ENCODE assay signal across 10 mouse cellular contexts in the genomic region with DNA sequence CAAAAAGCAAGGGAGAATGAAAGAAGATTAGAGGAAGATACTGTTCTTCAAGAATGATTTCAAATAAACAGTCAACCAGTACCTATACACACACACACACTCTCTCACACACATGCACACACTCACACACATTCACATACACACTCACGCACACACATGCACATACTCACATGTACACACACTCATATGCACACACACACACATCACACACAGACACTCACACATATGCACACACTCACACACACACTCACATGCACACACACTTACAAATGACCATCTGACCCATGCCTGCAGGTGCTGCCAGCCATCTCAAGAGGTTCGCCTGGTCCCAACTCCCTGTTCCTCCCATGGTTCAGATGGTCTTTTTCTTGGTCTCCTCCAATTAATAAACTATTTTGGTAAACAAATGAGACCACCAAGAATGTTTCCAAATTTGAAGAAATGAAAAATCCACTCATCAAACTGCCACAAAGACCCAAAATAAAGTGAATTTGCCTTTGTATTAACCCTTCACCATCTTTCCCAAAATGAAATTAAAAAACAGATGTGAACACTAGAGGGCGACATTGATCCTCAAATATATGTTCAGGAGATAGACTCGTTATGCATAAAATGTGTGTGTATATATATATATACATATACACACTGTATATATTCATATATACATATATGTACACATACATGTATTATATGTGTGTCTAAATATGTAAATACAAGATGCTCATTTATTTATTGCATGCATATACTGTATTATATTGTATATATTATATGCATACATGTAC.
DNase-seq lines count a peak whose midpoint lies in the region; ATAC-seq lines count a peak whose summit lies in the region.
"Had no signal": no experiment of that assay in that cellular context is flagged by ENCODE, and none has a peak within 500 bp of the region (broad histone marks: within the 10 kb centered on the region; RNA-seq: fewer than 3 reads in every experiment).

No protein-coding gene starts in this region.

- WGBS in forebrain, embryonic 16.5 days, result 50% methylated on average over 4 of the region's 4 CpGs

- H3K27ac ChIP-seq in forebrain, embryonic 16.5 days (ENCODE audit: low read length), result no peak overlapping the region
- H3K27ac ChIP-seq: liver, embryonic 15.5 days; stomach, embryonic 15.5 days had no signal

- H3K4me2 ChIP-seq in forebrain, embryonic 16.5 days (ENCODE audit: low read length), result no peak overlapping the region
- H3K4me2 ChIP-seq: liver, embryonic 15.5 days; stomach, embryonic 15.5 days had no signal

- no peaks in the 10 kb centered on the region for H3K36me3 ChIP-seq in forebrain, embryonic 16.5 days (ENCODE audit: control insufficient read depth, insufficient read depth)
- H3K36me3 ChIP-seq in splenic B cell, adult 2 months (ENCODE audit: control insufficient read depth, insufficient read depth, low read length, poor library complexity, severe bottlenecking), result no peaks in the 10 kb centered on the region
- H3K36me3 ChIP-seq: liver, embryonic 15.5 days; stomach, embryonic 15.5 days had no signal

- DNase-seq in cerebellum, adult 8-10 months, result peak; percentile 21
- no peak for DNase-seq in cerebellum, adult 11-12 months
- DNase-seq in lung, postnatal 10 days, result peak; percentile 4
- DNase-seq in lung, postnatal 25 days (ENCODE audit: low spot score), result no peak
- peak; percentile 66 for DNase-seq in splenic B cell, adult 2 months (ENCODE audit: low read depth, low spot score)
- DNase-seq in yolk sac, embryonic 10.5 days (ENCODE audit: low spot score), result no peak
- DNase-seq in left cerebral cortex, adult 18-20 months (ENCODE audit: low spot score in 2 of 2), result no peak

- peak; percentile 63 for ATAC-seq in forebrain, embryonic 16.5 days

- no peak overlapping the region for H3K4me3 ChIP-seq in forebrain, embryonic 16.5 days (replicated peaks; ENCODE audit: low read length)
- H3K4me3 ChIP-seq: liver, embryonic 15.5 days; stomach, embryonic 15.5 days had no signal

- no peak overlapping the region for H3K9ac ChIP-seq in forebrain, embryonic 16.5 days (replicated peaks; ENCODE audit: low read depth, low read length)
- H3K9ac ChIP-seq: liver, embryonic 15.5 days; stomach, embryonic 15.5 days had no signal

- no peaks in the 10 kb centered on the region for H3K4me1 ChIP-seq in forebrain, embryonic 16.5 days (replicated peaks; ENCODE audit: control insufficient read depth, insufficient read depth, low read length)
- H3K4me1 ChIP-seq: liver, embryonic 15.5 days; stomach, embryonic 15.5 days had no signal

- no peaks in the 10 kb centered on the region for H3K9me3 ChIP-seq in forebrain, embryonic 16.5 days (ENCODE audit: control insufficient read depth, low read length)
- H3K9me3 ChIP-seq: liver, embryonic 15.5 days; stomach, embryonic 15.5 days had no signal

- no peaks in the 10 kb centered on the region for H3K27me3 ChIP-seq in forebrain, embryonic 16.5 days (replicated peaks; ENCODE audit: control insufficient read depth, insufficient read depth, low read length)
- no peaks in the 10 kb centered on the region for H3K27me3 ChIP-seq in splenic B cell, adult 2 months (ENCODE audit: control insufficient read depth, insufficient read depth, low read length, poor library complexity, severe bottlenecking)
- H3K27me3 ChIP-seq: liver, embryonic 15.5 days; stomach, embryonic 15.5 days had no signal

Comparison
In these comparisons a context has a peak if more than half of its experiments do, and no peak if none do; other contexts are left out.
1. DNase-seq: peak in cerebellum, adult 8-10 months (single experiment), lung, postnatal 10 days (single experiment) and splenic B cell, adult 2 months (single experiment); none in cerebellum, adult 11-12 months (single experiment), lung, postnatal 25 days (single experiment), yolk sac, embryonic 10.5 days (single experiment) and left cerebral cortex, adult 18-20 months (0 of 2).